Mouse (Mus musculus): ENCODE measurements around the gene Nolc1. TPM values are rescaled to one million over a fixed set of nuclear protein-coding genes. Genes with fewer than 3 reads are reported as not detected.

The Nolc1 gene
- total RNA-seq, 2 experiments from 2014 or later: 14.4 to 19.8 TPM

Other genes starting within 250 kb of the Nolc1 start
- 10 to 100 TPM; 15.5 to 15.8 TPM for gene Armh3, start 77.4 kb upstream of the Nolc1 start, total RNA-seq (2021)
- gene Hps6, start 72.4 kb upstream of the Nolc1 start, total RNA-seq (2021): 1 to 10 TPM; 6.1 to 6.3 TPM
- 10 to 100 TPM; 16.1 to 16.4 TPM for gene Pprc1, start 31.0 kb upstream of the Nolc1 start, total RNA-seq (2021)
- 10 to 100 TPM; 38.4 to 52.4 TPM for gene Ldb1, start 30.6 kb upstream of the Nolc1 start, total RNA-seq (2021)
- under 1 TPM in 1 of 2 experiments, not detected in 1; 0.69 TPM for gene Elovl3, start 56.0 kb downstream of the Nolc1 start, total RNA-seq (2021)
- under 1 TPM; 0.58 to 0.62 TPM for gene Pitx3, start 72.5 kb downstream of the Nolc1 start, total RNA-seq (2021)
- gene Gbf1, start 76.6 kb downstream of the Nolc1 start, total RNA-seq (2021): 10 to 100 TPM; 43.2 to 50.4 TPM
- gene Nfkb2, start 228.5 kb downstream of the Nolc1 start, total RNA-seq (2021): 10 to 100 TPM; 16.6 to 22.8 TPM